Mouse (Mus musculus): Measurements from ENCODE around the gene Ppfia4.
"Not testable (repeated sequence)": the region's sequence is repeated elsewhere in the genome, so short reads cannot be mapped to it uniquely, and the experiment has no call there.

The Ppfia4 gene

DNA sequence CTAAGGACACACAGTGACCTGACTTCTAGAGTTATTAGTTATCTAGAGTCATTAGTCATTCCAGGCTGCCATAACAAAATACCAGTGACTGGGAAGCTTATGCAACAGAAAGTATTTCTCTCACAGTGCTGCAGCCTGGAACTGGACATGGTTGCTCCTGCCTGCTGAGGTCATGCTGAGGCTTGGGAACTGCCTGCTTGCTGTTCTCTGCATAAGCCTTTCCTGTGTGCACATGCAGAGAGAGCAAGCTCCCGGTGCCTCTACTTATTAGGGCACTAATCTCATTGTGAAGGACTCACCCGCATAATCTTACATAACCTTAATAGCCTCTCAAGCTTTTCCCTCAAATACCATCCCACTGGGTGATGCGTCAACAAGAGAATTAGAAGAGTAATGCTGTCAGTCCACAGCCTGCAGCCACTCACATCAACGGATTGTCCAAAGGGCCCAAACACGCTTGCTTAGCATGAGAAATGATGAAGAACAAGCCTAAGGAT is 59.9 kb downstream of the Ppfia4 start:
- DNase-seq (ENCODE audit: low spot score): no peak

- DNase-seq (ENCODE audit: low spot score): no peak
Observed at GRCm38 (mm10) chr1:134270026-134270425, 62.7 kb downstream of the Ppfia4 start.

DNA sequence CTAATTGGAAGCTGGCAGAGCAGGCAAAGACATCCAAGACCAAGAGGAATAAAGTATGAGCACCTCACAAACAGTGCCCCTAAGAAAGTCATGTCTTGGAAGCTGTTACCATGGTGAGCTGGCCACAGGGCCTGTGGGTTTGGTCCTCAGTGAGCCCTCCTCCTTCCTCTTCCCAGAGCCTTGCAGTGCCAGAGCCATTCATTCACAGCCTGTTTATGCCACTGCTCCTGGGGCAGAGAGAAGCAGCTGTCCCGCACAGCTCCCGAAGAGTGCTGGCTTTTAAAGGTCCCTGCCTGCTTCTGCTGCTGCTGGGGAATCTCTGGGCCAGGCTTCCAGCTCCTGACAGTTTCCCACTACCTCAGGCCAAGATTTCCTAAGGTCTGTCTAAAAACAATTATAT is 66.9 kb downstream of the Ppfia4 start:
- no peak for DNase-seq (ENCODE audit: low spot score)

GRCm38 (mm10) chr1:134264341-134264740 is 68.4 kb downstream of the Ppfia4 start:
- DNase-seq (ENCODE audit: low spot score): no peak

DNA sequence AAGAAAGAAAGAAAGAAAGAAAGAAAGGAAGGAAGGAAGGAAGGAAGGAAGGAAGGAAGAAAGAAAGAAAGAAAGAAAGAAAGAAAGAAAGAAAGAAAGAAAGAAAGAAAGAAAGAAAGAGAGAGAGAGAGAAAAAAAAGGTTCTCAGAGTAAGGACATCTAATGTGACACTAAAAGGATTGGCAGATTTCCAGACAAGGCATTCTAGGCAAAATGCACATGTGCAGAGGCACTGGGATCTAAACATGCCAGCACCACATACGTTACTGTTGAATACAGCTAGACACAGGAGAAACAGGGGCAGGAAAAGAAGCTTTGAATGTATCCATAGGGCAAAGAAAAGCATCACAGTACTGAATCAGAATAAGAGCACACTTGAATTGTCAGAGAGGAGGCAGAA is 83.0 kb downstream of the Ppfia4 start:
- not testable (repeated sequence) for DNase-seq (ENCODE audit: low spot score)
